Mouse (Mus musculus) brain, embryonic 14.5 days (tissue): ENCODE results near the gene Sesn2.

ENCODE experiments used
- CTCF ChIP-seq: fragments of 200-500 bp; IDR thresholded peaks from 2 replicates; pipeline ENCODE4 v1.5.1; 2012; ENCODE audit warnings: inconsistent platforms, mild to moderate bottlenecking, moderate library complexity, borderline replicate concordance; ENCODE audit not compliant: insufficient read depth, insufficient read length; ENCODE audit errors: extremely low read depth
- POLR2A ChIP-seq: fragments of 200-500 bp; IDR thresholded peaks from 2 replicates; pipeline ENCODE4 v1.6.1; 2012; ENCODE audit warnings: mild to moderate bottlenecking, inconsistent platforms, borderline replicate concordance; ENCODE audit not compliant: poor library complexity, insufficient read depth, insufficient read length, severe bottlenecking; ENCODE audit errors: extremely low read depth

GRCm38 (mm10) chr4:132469873-132470272 lies 40.4 kb downstream of the Sesn2 start:
- TF ChIP-seq CTCF = no peak
- TF ChIP-seq POLR2A = no peak
